Mouse (Mus musculus): ENCODE measurements around the gene Dnajc5.

Gene Dnajc5

GRCm38 (mm10) chr2:181572921-181573920 lies 52.9 kb downstream of the Dnajc5 start:
- no peak for DNase-seq (ENCODE audit: low read depth, low spot score)

GRCm38 (mm10) chr2:181573961-181574360 lies 53.7 kb downstream of the Dnajc5 start:
- DNase-seq (ENCODE audit: low read depth, low spot score): no peak

- DNase-seq (ENCODE audit: low read depth, low spot score): no peak
Measured at GRCm38 (mm10) chr2:181574921-181575545, 54.7 kb downstream of the Dnajc5 start.

- DNase-seq (ENCODE audit: low read depth, low spot score): no peak
Measured at GRCm38 (mm10) chr2:181576613-181577012, 56.3 kb downstream of the Dnajc5 start.

GRCm38 (mm10) chr2:181577126-181577525 lies 56.8 kb downstream of the Dnajc5 start:
- no peak for DNase-seq (ENCODE audit: low read depth, low spot score)

GRCm38 (mm10) chr2:181577981-181578581 lies 57.8 kb downstream of the Dnajc5 start:
- no peak for DNase-seq (ENCODE audit: low read depth, low spot score)

- no peak for DNase-seq (ENCODE audit: low read depth, low spot score)
Measured at GRCm38 (mm10) chr2:181578790-181579618, 58.7 kb downstream of the Dnajc5 start.

GRCm38 (mm10) chr2:181579681-181580080 lies 59.4 kb downstream of the Dnajc5 start:
- DNase-seq (ENCODE audit: low read depth, low spot score): no peak

- DNase-seq (ENCODE audit: low read depth, low spot score): no peak
Measured at GRCm38 (mm10) chr2:181580131-181580772, 60.0 kb downstream of the Dnajc5 start.

- peak; percentile 95 for DNase-seq (ENCODE audit: low read depth, low spot score)
Measured at GRCm38 (mm10) chr2:181581016-181581401, 60.7 kb downstream of the Dnajc5 start.

GRCm38 (mm10) chr2:181581402-181582120 lies 61.3 kb downstream of the Dnajc5 start:
- peak; percentile 67 for DNase-seq (ENCODE audit: low read depth, low spot score)

GRCm38 (mm10) chr2:181582358-181582757 lies 62.1 kb downstream of the Dnajc5 start:
- no peak for DNase-seq (ENCODE audit: low read depth, low spot score)

GRCm38 (mm10) chr2:181582939-181583338 lies 62.7 kb downstream of the Dnajc5 start:
- DNase-seq (ENCODE audit: low read depth, low spot score): no peak

- no peak for DNase-seq (ENCODE audit: low read depth, low spot score)
Measured at GRCm38 (mm10) chr2:181583460-181584257, 63.4 kb downstream of the Dnajc5 start.

GRCm38 (mm10) chr2:181584411-181584942 lies 64.2 kb downstream of the Dnajc5 start, which contains the start of gene Uckl1:
Gene Uckl1 (minus strand): TSS chr2:181584892.
- no peak for DNase-seq (ENCODE audit: low read depth, low spot score)

- DNase-seq (ENCODE audit: low read depth, low spot score): no peak
Measured at GRCm38 (mm10) chr2:181585506-181585905, 65.2 kb downstream of the Dnajc5 start.

GRCm38 (mm10) chr2:181586124-181586523 lies 65.8 kb downstream of the Dnajc5 start:
- no peak for DNase-seq (ENCODE audit: low read depth, low spot score)

GRCm38 (mm10) chr2:181587796-181588195 lies 67.5 kb downstream of the Dnajc5 start:
- no peak for DNase-seq (ENCODE audit: low read depth, low spot score)

GRCm38 (mm10) chr2:181588229-181588780 lies 68.0 kb downstream of the Dnajc5 start:
- no peak for DNase-seq (ENCODE audit: low read depth, low spot score)

Data from ES-CJ7 (cell line).